Mouse (Mus musculus) stomach, embryonic 16.5 days (tissue): ENCODE data around the gene Mcpt4. TPM values are rescaled to one million over a fixed set of nuclear protein-coding genes. Genes with fewer than 3 reads are reported as not detected.
"Not testable (repeated sequence)": the region's sequence is repeated elsewhere in the genome, so short reads cannot be mapped to it uniquely, and the experiment has no call there.

Experiments used
- ATAC-seq: fragments of 200-750 bp; cut with Nextera tagmentation; 2 replicates; pipeline ENCODE4 v1.8.0; 2017; ENCODE audit warnings: moderate number of reproducible peaks, moderate TSS enrichment; ENCODE audit not compliant: insufficient read depth, low FRiP score
- H3K27ac ChIP-seq: fragments of 300-500 bp; sonication (generic); 2 replicates; pipeline ENCODE4 v1.5.1; 2014; ENCODE audit warnings: low read length
- H3K27me3 ChIP-seq: fragments of 300-500 bp; sonication (generic); 2 replicates; pipeline ENCODE4 v1.6.1; 2014; ENCODE audit warnings: low read length, control low read depth, mixed read lengths; ENCODE audit not compliant: control insufficient read depth, insufficient read depth
- H3K36me3 ChIP-seq: fragments of 300-500 bp; sonication (generic); 2 replicates; pipeline ENCODE4 v1.6.1; 2014; ENCODE audit warnings: low read length; ENCODE audit not compliant: control insufficient read depth, insufficient read depth
- H3K4me1 ChIP-seq: fragments of 300-500 bp; sonication (generic); 2 replicates; pipeline ENCODE4 v1.6.1; 2014; ENCODE audit warnings: low read length, control low read depth, mixed read lengths; ENCODE audit not compliant: control insufficient read depth, insufficient read depth
- H3K4me2 ChIP-seq: fragments of 300-500 bp; sonication (generic); 2 replicates; pipeline ENCODE4 v1.6.1; 2014; ENCODE audit warnings: low read depth, low read length, mixed read lengths
- H3K4me3 ChIP-seq: fragments of 300-500 bp; sonication (generic); replicated peaks from 2 replicates; pipeline ENCODE4 v1.5.1; 2014; ENCODE audit warnings: mild to moderate bottlenecking, low read length
- H3K9ac ChIP-seq: fragments of 300-500 bp; sonication (generic); 2 replicates; pipeline ENCODE4 v1.6.1; 2014; ENCODE audit warnings: low read length
- H3K9me3 ChIP-seq: fragments of 300-500 bp; sonication (generic); replicated peaks from 2 replicates; pipeline ENCODE4 v1.6.1; 2016; ENCODE audit warnings: low read length, control low read depth; ENCODE audit not compliant: control insufficient read depth
- WGBS: fragments of 180-500 bp; shearing (Covaris S2); extraction: QIAGEN DNeasy Blood & Tissue Kit; methylation state at CpG from one replicate; pipeline ENCODE4 v1.1.7; 2014; 5-methylcytosine and 5-hydroxymethylcytosine counted together
- polyA plus RNA-seq: library from polyadenylated mRNA; unstranded; fragments of >200 nt; fragmentation: Nextera tagmentation; extraction: Ambion mirVana; gene quantifications from 2 replicates; pipeline ENCODE4 v1.2.1, GENCODE M21; 2015

Gene Mcpt4
- 1.5 and 2.1 TPM in 2 replicates for polyA plus RNA-seq

DNA sequence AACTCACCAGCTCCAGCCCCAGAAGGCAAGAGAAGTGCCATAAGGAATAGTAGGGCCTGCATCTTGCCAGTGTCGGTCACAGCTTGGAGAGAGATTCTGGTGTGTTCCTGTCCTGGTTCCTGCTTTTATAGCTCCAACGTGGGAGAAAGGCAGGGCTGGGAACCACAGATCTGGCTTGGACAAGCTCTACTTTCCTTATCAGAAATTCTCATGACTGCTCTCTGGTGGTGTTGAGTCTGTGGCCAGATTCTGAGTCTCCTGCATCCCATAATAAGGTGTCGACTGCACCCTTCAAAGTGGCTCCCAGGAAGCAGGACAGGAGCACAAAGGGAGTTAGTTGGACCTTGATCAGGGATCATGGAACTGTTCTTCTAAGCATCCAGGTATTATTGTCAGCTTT, at the start of gene Mcpt4:
TSS of gene Mcpt4 (minus strand) at position 101 of the 400 bp plus-strand sequence.
- 68% methylated on average over 3 of the region's 3 CpGs for WGBS
- not testable (repeated sequence) for H3K4me2 ChIP-seq, H3K9me3 ChIP-seq, H3K27ac ChIP-seq, H3K36me3 ChIP-seq, H3K27me3 ChIP-seq, H3K4me1 ChIP-seq, H3K9ac ChIP-seq, ATAC-seq, H3K4me3 ChIP-seq

DNA sequence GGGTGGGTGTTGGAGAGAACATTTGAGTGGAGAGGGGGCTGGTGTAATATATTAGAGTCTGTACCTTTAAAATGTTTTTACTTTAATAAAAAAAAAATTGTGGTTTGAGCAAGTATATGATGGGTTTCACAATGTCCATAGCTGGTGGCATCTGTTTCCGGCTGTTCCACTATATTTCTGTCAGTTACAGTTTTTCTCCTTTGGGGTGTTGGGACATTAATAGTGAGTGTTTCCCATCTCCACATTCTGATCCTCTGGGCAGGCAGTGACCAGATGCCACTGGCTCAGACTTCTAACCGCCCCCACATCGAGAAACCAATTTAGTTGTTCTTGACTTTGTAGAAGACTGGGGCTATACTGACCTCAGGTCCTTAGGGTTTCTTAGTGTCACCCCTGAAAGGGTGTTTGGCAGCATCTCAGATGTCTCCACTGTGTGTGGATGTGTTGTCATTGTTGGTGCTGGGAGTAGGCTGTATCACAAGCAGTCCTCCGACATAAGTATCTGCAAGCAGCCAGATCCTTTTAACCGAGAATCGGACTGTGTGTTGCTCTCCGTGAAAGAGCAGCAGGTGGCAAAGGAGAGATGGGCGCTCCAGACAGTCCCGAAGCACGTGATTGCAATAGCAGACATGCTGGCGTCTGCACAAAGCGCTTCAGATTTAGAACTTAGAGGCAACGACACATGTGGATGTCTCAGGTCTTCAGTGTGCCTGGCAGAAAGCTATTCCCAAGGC, 43.5 kb upstream of the Mcpt4 start:
- no peak overlapping the region for H3K27ac ChIP-seq
- H3K4me2 ChIP-seq, result no peak overlapping the region
- no peaks in the 10 kb centered on the region for H3K4me1 ChIP-seq
- no peaks in the 10 kb centered on the region for H3K27me3 ChIP-seq
- H3K4me3 ChIP-seq, result no peak overlapping the region
- no peaks in the 10 kb centered on the region for H3K36me3 ChIP-seq
- H3K9ac ChIP-seq, result no peak overlapping the region
- WGBS, result 80% methylated on average over 13 of the region's 13 CpGs
- ATAC-seq, result no peak
- H3K9me3 ChIP-seq, result no peaks in the 10 kb centered on the region

DNA sequence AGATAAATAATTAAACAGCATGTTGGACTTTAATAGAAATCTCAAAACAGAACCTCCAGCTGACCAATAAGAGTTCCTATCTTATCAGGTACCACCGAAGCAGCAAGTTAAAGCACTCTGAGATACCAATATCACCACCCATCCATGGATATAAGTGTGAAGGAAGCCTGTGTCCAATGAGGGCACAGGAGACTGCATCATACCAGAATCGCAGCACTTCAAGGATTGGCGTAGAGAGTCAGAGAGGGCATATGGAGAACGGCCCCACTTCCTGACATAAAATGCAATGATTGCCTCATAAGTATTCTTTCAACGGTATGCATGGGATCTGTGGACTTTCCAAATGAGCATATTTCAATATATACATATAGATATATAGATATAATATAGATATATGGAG, 42.9 kb upstream of the Mcpt4 start:
- Histone ChIP-seq H3K27me3 (no peaks in the 10 kb centered on the region), H3K27ac (no peak overlapping the region), H3K4me3 (no peak overlapping the region), H3K4me2 (no peak overlapping the region), H3K4me1 (no peaks in the 10 kb centered on the region), H3K9ac (no peak overlapping the region), H3K36me3 (no peaks in the 10 kb centered on the region), H3K9me3 (no peaks in the 10 kb centered on the region)
- no peak for ATAC-seq
- 78% methylated on average over 5 of the region's 5 CpGs for WGBS

DNA sequence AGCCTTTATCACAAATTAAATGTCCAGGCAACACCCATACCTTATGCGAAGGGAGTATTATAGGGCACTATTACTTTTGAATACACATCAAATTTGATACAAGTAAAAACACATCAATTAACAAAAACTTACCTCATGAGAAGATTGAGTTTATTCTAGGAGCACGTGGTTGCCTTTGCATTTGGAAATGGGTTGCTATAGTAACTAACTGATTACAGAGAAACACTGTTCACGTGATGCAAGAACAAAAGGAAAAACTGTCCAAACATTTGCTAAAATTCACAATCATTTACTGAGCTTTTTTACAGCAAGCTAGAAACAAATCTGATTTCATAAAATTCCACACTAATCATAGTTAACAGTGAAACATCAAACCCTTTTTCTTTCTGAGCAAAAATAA, 41.3 kb upstream of the Mcpt4 start:
- H3K27ac ChIP-seq, result no peak overlapping the region
- ATAC-seq, result no peak
- no peaks in the 10 kb centered on the region for H3K27me3 ChIP-seq
- 56% methylated on average over 3 of the region's 3 CpGs for WGBS
- no peak overlapping the region for H3K9ac ChIP-seq
- H3K4me2 ChIP-seq, result no peak overlapping the region
- no peaks in the 10 kb centered on the region for H3K36me3 ChIP-seq
- no peaks in the 10 kb centered on the region for H3K4me1 ChIP-seq
- no peaks in the 10 kb centered on the region for H3K9me3 ChIP-seq
- H3K4me3 ChIP-seq, result no peak overlapping the region

DNA sequence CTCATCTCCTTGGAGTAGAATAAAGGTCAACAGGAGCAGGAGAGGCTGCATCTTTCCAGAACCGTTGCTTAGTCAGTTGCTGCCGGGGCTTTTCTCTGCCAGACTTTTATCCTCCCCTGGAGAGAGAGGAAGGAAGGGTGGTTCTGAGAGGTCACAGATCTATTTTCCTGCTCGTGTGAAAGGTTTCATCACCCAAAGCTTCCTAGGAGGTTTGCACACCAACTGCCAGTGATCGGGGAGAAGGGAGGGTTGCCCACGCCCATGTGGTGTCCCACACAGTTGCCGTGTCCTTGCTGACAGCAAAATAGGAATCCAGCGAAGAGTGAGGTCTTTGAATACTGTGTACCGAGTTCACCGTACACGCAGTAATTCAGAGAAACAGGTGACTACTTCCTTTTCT, 40.3 kb upstream of the Mcpt4 start, which contains the start of gene Ctsg:
TSS of gene Ctsg (minus strand) at position 189 of the 400 bp plus-strand sequence.
- no peaks in the 10 kb centered on the region for H3K36me3 ChIP-seq
- H3K27ac ChIP-seq, result no peak within 1 kb of the TSS
- no peaks in the 10 kb centered on the region for H3K27me3 ChIP-seq
- H3K9me3 ChIP-seq, result no peaks in the 10 kb centered on the region
- WGBS, result 65% methylated on average over 10 of the region's 10 CpGs
- no peak for ATAC-seq
- no peak within 1 kb of the TSS for H3K9ac ChIP-seq
- H3K4me2 ChIP-seq, result no peak within 1 kb of the TSS
- no peak within 1 kb of the TSS for H3K4me3 ChIP-seq
- H3K4me1 ChIP-seq, result no peaks in the 10 kb centered on the region

DNA sequence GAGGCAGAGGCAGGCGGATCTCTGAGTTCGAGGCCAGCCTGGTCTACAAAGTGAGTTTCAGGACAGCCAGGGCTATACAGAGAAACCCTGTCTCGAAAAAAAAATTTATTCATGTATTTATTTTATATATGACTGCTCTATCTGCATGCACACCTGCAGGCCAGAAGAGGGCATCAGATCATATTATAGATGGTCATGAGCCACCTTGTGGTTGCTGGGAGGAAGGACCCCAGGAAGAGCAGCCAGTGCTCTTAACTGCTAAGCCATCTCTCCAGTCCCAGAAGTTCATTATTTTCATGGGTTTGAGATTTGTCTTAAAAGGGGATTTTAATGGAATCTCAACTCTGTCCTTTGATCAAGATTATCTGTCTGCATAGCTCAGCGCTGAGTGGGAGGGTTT, 36.8 kb upstream of the Mcpt4 start:
- H3K4me1 ChIP-seq, result no peaks in the 10 kb centered on the region
- H3K9me3 ChIP-seq, result no peaks in the 10 kb centered on the region
- no peaks in the 10 kb centered on the region for H3K27me3 ChIP-seq
- H3K4me2 ChIP-seq, result no peak overlapping the region
- no peak overlapping the region for H3K9ac ChIP-seq
- H3K4me3 ChIP-seq, result no peak overlapping the region
- H3K36me3 ChIP-seq, result no peaks in the 10 kb centered on the region
- H3K27ac ChIP-seq, result no peak overlapping the region
- 76% methylated on average over 4 of the region's 4 CpGs for WGBS
- ATAC-seq, result no peak

DNA sequence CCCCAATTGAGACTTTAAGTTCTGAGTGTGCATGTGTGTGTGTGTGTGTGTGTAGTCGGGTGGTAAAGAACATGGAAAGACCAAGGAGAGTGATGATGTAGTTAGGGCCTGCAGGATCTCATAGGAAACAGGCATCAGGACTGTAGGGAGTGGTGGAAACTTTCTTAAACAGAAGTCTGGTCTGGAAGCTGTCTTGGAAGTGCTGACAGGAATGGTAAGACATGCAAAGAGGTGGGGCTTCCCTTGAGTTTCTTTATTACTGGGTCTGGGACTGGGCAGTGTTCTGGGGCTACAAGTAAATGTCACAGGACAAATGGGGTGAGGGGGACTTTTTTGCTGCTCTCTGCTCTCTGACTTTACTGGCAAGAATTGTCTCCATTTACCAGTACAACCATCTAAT, 35.5 kb upstream of the Mcpt4 start:
- no peak overlapping the region for H3K4me2 ChIP-seq
- peak; percentile 40; the same call in 1 of the 2 replicates for ATAC-seq
- H3K27ac ChIP-seq, result no peak overlapping the region
- no peak overlapping the region for H3K4me3 ChIP-seq
- no peaks in the 10 kb centered on the region for H3K9me3 ChIP-seq
- no peaks in the 10 kb centered on the region for H3K27me3 ChIP-seq
- H3K4me1 ChIP-seq, result no peaks in the 10 kb centered on the region
- WGBS, result 67% methylated on average over 1 of the region's 1 CpGs
- H3K9ac ChIP-seq, result no peak overlapping the region
- no peaks in the 10 kb centered on the region for H3K36me3 ChIP-seq

DNA sequence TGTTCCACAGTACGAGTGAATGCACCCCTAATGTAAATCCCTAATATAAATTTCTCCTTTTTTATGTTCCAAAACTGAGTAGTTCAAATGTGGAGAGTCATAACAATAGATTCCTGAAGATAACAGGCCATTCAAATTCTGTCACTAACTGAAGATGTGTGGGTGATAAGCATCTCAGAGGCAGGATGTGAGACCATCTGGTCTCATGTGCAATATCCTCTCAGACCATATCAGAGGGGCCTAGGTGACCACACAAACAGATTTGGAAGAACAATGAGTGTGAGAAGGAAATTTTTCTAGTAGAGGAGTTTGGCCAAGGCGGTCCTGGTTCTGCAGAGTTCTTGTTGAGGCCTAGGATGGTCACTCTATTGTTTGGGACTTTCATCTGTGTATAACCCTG, 31.2 kb upstream of the Mcpt4 start:
- H3K36me3 ChIP-seq, result no peaks in the 10 kb centered on the region
- no peak overlapping the region for H3K27ac ChIP-seq
- H3K27me3 ChIP-seq, result no peaks in the 10 kb centered on the region
- 62% methylated on average over 2 of the region's 2 CpGs for WGBS
- H3K4me2 ChIP-seq, result no peak overlapping the region
- no peak overlapping the region for H3K9ac ChIP-seq
- H3K9me3 ChIP-seq, result no peaks in the 10 kb centered on the region
- H3K4me1 ChIP-seq, result no peaks in the 10 kb centered on the region
- H3K4me3 ChIP-seq, result no peak overlapping the region
- ATAC-seq, result no peak

DNA sequence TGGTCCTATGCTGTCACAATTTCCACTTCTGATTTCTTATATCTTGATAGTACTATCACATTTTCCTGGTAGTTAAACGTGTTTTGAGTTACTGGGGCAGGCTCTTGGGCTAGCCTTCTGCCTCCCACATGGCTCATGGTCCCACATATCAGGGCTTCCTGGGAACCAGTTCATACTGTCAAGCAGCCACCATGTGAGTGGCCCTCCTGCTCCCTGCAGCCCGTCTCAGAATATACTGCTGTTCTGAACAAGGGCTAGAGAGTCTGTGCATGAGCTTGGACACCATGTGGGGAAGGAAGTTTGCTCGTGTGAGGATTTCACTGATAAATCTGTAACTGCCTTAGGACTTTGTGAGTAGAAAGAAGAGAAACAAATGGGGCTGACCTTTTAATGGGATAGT, 24.6 kb upstream of the Mcpt4 start:
- H3K9ac ChIP-seq, result no peak overlapping the region
- no peaks in the 10 kb centered on the region for H3K36me3 ChIP-seq
- no peak overlapping the region for H3K4me3 ChIP-seq
- H3K9me3 ChIP-seq, result no peaks in the 10 kb centered on the region
- H3K4me2 ChIP-seq, result no peak overlapping the region
- no peaks in the 10 kb centered on the region for H3K27me3 ChIP-seq
- no peak for ATAC-seq
- 68% methylated on average over 3 of the region's 3 CpGs for WGBS
- H3K4me1 ChIP-seq, result no peaks in the 10 kb centered on the region
- H3K27ac ChIP-seq, result no peak overlapping the region
